Mouse (Mus musculus): ENCODE results near the gene Irf8. TPM values are rescaled to one million over a fixed set of nuclear protein-coding genes. Genes with fewer than 3 reads are reported as not detected.

Gene Irf8
- 48.7 and 124 TPM in 2 replicates for polyA plus RNA-seq (2012; rRNA removed)

DNA sequence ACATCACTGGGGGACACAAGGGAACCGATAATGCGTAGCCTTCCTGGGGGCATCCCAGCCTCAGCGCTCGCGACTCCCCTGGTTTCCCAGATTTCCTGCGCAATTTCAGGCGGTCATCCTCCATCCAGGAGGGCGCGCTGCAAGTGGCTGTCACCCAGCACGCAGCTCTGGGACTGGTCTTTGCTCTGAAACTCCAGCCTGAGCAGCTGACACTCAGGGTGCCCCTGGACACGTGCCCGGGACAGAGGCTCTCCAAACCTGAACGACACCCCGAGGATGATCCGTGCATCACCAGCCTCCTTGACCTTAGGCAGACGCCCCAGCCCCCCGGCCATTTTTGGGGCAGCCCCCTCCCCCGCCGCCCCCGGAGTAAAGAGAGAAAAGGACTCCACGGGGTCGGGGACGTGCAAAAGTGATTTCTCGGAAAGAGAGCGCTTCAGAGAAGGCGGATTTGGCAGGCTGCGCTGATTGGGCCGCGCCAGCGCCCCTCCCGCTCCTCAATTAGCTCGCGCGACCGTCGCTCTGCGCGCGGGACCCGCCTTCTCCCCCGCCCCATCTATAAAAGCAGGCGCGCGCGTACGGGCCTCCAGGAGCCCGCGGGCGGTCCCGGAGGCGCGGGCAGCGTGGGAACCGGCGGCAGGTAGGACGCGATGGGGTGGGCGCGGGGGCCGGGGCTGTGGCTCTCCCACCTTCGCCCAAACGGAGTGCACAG lies at the start of gene Irf8:
Irf8 (plus strand) TSS at position 589 of the 712 bp plus-strand sequence.
- under 1% methylated on average over 59 of the region's 62 CpGs for WGBS
- Histone ChIP-seq H3K4me1 (ENCODE audit: control insufficient read depth, insufficient read depth, insufficient read length, low read length) (peaks cover 14% of the 10 kb centered on the region), H3K4me3 (ENCODE audit: low read depth, low read length) (peak within 1 kb of the TSS; percentile 85), H3K27me3 (ENCODE audit: control insufficient read depth, insufficient read depth, low read length) (no peaks in the 10 kb centered on the region), H3K27ac (ENCODE audit: insufficient read depth, low read depth, low read length) (peak within 1 kb of the TSS; percentile 97), H3K36me3 (ENCODE audit: control insufficient read depth, insufficient read depth, low read length) (peaks cover 13% of the 10 kb centered on the region)
- TF ChIP-seq POLR2A (IDR thresholded peaks at IDR 0.05; ENCODE audit: low read depth, low read length) (peak; percentile 99), CTCF (IDR thresholded peaks at IDR 0.05; ENCODE audit: extremely low read depth, insufficient read length, insufficient replicate concordance, low read depth, low read length) (no peak)

- H3K36me3 ChIP-seq (ENCODE audit: control insufficient read depth, insufficient read depth, low read length) = no peaks in the 10 kb centered on the region
- 77% methylated on average over 5 of the region's 5 CpGs for WGBS
- TF ChIP-seq POLR2A (IDR thresholded peaks at IDR 0.05; ENCODE audit: low read depth, low read length) = no peak
- TF ChIP-seq CTCF (IDR thresholded peaks at IDR 0.05; ENCODE audit: extremely low read depth, insufficient read length, insufficient replicate concordance, low read depth, low read length) = no peak
Observed at GRCm38 (mm10) chr8:120686576-120686975, 49.6 kb upstream of the Irf8 start.

GRCm38 (mm10) chr8:120687786-120688185 lies 48.4 kb upstream of the Irf8 start:
- Histone ChIP-seq H3K36me3 (ENCODE audit: control insufficient read depth, insufficient read depth, low read length) (no peaks in the 10 kb centered on the region), H3K4me1 (ENCODE audit: control insufficient read depth, insufficient read depth, insufficient read length, low read length) (peaks cover 30% of the 10 kb centered on the region), H3K4me3 (ENCODE audit: low read depth, low read length) (no peak overlapping the region), H3K27ac (ENCODE audit: insufficient read depth, low read depth, low read length) (no peak overlapping the region), H3K27me3 (ENCODE audit: control insufficient read depth, insufficient read depth, low read length) (no peaks in the 10 kb centered on the region)
- WGBS = 58% methylated on average over 8 of the region's 8 CpGs
- TF ChIP-seq CTCF (IDR thresholded peaks at IDR 0.05; ENCODE audit: extremely low read depth, insufficient read length, insufficient replicate concordance, low read depth, low read length) (no peak), POLR2A (IDR thresholded peaks at IDR 0.05; ENCODE audit: low read depth, low read length) (no peak)

More at GRCm38 (mm10) chr8:120686576-120686975, 49.6 kb upstream of the Irf8 start:
- Histone ChIP-seq H3K27me3 (ENCODE audit: control insufficient read depth, insufficient read depth, low read length) (no peaks in the 10 kb centered on the region), H3K27ac (ENCODE audit: insufficient read depth, low read depth, low read length) (no peak overlapping the region), H3K4me1 (ENCODE audit: control insufficient read depth, insufficient read depth, insufficient read length, low read length) (peaks cover 25% of the 10 kb centered on the region), H3K4me3 (ENCODE audit: low read depth, low read length) (no peak overlapping the region)

DNA sequence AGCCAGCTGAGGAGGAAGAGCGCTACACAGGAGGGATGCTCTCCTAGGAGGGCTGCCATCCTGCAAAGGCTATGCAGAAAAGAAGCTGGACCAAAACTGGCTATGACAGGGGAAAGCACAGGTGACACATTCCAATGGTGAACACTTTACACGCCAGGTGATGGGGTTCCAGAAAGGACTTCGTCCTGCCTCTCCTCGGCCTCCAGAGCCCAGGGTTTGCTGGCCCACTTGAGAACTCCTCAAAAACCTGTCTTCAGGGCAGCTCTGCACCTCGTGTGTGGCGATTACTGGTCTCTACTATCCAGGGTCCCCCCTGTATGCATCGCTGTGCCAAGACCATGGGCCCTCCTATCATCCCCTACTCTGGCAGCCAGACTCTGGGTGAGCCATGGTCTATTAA lies 47.6 kb upstream of the Irf8 start:
- WGBS = 91% methylated on average over 7 of the region's 7 CpGs
- TF ChIP-seq CTCF (IDR thresholded peaks at IDR 0.05; ENCODE audit: extremely low read depth, insufficient read length, insufficient replicate concordance, low read depth, low read length) = no peak
- no peak for TF ChIP-seq POLR2A (IDR thresholded peaks at IDR 0.05; ENCODE audit: low read depth, low read length)
- Histone ChIP-seq H3K4me1 (ENCODE audit: control insufficient read depth, insufficient read depth, insufficient read length, low read length) (peaks cover 24% of the 10 kb centered on the region), H3K27ac (ENCODE audit: insufficient read depth, low read depth, low read length) (no peak overlapping the region), H3K36me3 (ENCODE audit: control insufficient read depth, insufficient read depth, low read length) (no peaks in the 10 kb centered on the region), H3K27me3 (ENCODE audit: control insufficient read depth, insufficient read depth, low read length) (no peaks in the 10 kb centered on the region), H3K4me3 (ENCODE audit: low read depth, low read length) (no peak overlapping the region)

DNA sequence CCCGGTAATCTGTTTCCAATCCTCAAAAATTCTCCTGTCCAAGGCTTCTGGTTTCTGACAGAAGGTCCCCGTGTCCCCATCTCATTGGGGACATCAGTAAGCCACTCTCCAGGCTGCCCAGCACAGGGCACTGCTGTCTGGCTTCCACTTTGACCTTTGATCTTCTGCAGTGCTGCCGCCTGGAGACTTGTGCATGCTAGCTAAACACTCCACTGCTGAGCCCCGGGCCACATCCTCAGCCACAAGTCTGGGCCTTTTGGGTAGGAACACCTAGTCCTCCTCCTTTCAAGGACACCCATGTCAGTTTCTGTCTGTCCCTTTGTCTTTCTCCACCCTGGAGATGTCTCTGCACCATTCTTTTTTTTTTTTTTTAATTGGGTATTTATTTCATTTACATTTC lies 43.2 kb upstream of the Irf8 start:
- peaks cover 19% of the 10 kb centered on the region for H3K4me1 ChIP-seq (ENCODE audit: control insufficient read depth, insufficient read depth, insufficient read length, low read length)
- H3K4me3 ChIP-seq (ENCODE audit: low read depth, low read length) = no peak overlapping the region
- no peaks in the 10 kb centered on the region for H3K36me3 ChIP-seq (ENCODE audit: control insufficient read depth, insufficient read depth, low read length)
- H3K27me3 ChIP-seq (ENCODE audit: control insufficient read depth, insufficient read depth, low read length) = no peaks in the 10 kb centered on the region
- 39% methylated on average over 4 of the region's 4 CpGs for WGBS
- H3K27ac ChIP-seq (ENCODE audit: insufficient read depth, low read depth, low read length) = no peak overlapping the region
- no peak for TF ChIP-seq POLR2A (IDR thresholded peaks at IDR 0.05; ENCODE audit: low read depth, low read length)

GRCm38 (mm10) chr8:120693861-120694493 lies 42.2 kb upstream of the Irf8 start:
- WGBS = 12% methylated on average over 22 of the region's 22 CpGs

GRCm38 (mm10) chr8:120696401-120697153 lies 39.6 kb upstream of the Irf8 start:
- Histone ChIP-seq H3K27ac (ENCODE audit: insufficient read depth, low read depth, low read length) (0 out of 2 replicates have a peak overlapping the region, but pooled peaks have one; percentile 1), H3K36me3 (ENCODE audit: control insufficient read depth, insufficient read depth, low read length) (no peaks in the 10 kb centered on the region), H3K4me1 (ENCODE audit: control insufficient read depth, insufficient read depth, insufficient read length, low read length) (peaks cover 25% of the 10 kb centered on the region), H3K27me3 (ENCODE audit: control insufficient read depth, insufficient read depth, low read length) (no peaks in the 10 kb centered on the region), H3K4me3 (ENCODE audit: low read depth, low read length) (no peak overlapping the region)
- TF ChIP-seq CTCF (IDR thresholded peaks at IDR 0.05; ENCODE audit: extremely low read depth, insufficient read length, insufficient replicate concordance, low read depth, low read length) (no peak), POLR2A (IDR thresholded peaks at IDR 0.05; ENCODE audit: low read depth, low read length) (no peak)
- 76% methylated on average over 13 of the region's 13 CpGs for WGBS

More at GRCm38 (mm10) chr8:120693861-120694493, 42.2 kb upstream of the Irf8 start:
- TF ChIP-seq POLR2A (IDR thresholded peaks at IDR 0.05; ENCODE audit: low read depth, low read length) (no peak; the same call in 1 of the 2 replicates), CTCF (IDR thresholded peaks at IDR 0.05; ENCODE audit: extremely low read depth, insufficient read length, insufficient replicate concordance, low read depth, low read length) (peak; percentile 4; the same call in 1 of the 2 replicates)
- peaks cover 19% of the 10 kb centered on the region for H3K4me1 ChIP-seq (ENCODE audit: control insufficient read depth, insufficient read depth, insufficient read length, low read length)
- peak overlapping the region; percentile 96 for H3K27ac ChIP-seq (ENCODE audit: insufficient read depth, low read depth, low read length)
- H3K36me3 ChIP-seq (ENCODE audit: control insufficient read depth, insufficient read depth, low read length) = no peaks in the 10 kb centered on the region
- peak overlapping the region; percentile 49 for H3K4me3 ChIP-seq (ENCODE audit: low read depth, low read length)
- no peaks in the 10 kb centered on the region for H3K27me3 ChIP-seq (ENCODE audit: control insufficient read depth, insufficient read depth, low read length)
